Mouse (Mus musculus) megakaryocyte-erythroid progenitor cell, adult 5-6 weeks (primary cell): ENCODE results near the gene Foxl2. TPM values are rescaled to one million over a fixed set of nuclear protein-coding genes. Genes with fewer than 3 reads are reported as not detected.

Source experiments
- ATAC-seq: replicated peaks from 2 replicates; pipeline ENCODE4 v1.8.0; 2016; ENCODE audit warnings: mild to moderate bottlenecking, inconsistent platforms; ENCODE audit not compliant: severe bottlenecking, poor library complexity, low FRiP score, low TSS enrichment
- total RNA-seq, 2 experiments: library from RNA; stranded (forward) in 1 of 2; stranded (reverse) in 1 of 2; fragments of 200-1000, 215-1000 nt in 1 of 2; fragments of >200 nt in 1 of 2; fragmentation: Nextera tagmentation in 1 of 2; gene quantifications; 2 replicates each; pipeline ENCODE4 v1.2.3; 2014 to 2017

Foxl2 gene
- total RNA-seq, 2 experiments from 2014 or later, result not detected

GRCm38 (mm10) chr9:98960348-98960747 lies 5.3 kb downstream of the Foxl2 start:
- no peak for ATAC-seq

GRCm38 (mm10) chr9:98961591-98962477 lies 6.7 kb downstream of the Foxl2 start:
- ATAC-seq, result no peak

- no peak for ATAC-seq
Measured at GRCm38 (mm10) chr9:98962478-98963142, 7.5 kb downstream of the Foxl2 start.

DNA sequence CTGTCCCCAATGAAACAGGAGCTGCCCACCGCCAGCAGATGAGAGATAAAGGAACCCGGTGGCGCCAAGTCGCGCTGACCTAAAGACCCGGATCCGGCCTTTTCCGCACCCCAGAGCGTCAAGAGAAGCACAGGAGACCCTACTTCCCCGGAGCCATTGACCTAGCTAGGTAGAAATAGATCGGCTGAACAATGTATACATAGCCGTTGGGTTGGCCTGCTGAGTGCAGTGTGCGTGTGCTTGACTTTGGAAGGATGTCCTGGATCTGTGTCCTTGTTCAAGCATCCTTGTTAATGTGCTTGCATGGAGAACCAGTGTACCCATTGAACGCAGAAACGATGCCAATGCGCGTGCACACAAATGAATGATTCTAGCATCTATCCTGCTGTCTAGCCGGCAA lies 8.6 kb downstream of the Foxl2 start:
- ATAC-seq, result no peak

DNA sequence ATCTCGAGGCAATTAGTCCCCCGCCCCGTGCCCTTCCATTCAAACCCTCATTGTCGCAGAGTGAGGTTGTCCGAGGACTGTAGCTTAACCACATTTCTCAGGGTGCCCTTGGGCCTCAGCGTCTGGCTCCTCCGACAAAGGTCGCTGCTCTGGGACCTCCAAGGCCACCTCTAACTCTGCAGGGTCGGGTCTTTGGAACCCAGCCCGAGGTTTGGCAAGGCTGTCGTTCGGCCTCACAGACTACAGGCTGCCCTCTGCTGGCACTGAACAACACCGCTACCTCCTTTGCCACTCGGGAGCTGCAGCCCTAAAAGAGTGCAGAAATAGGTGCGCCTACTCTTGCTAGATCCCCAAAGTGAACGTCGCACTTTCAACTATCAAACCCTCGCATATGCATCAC lies 10.0 kb downstream of the Foxl2 start:
- ATAC-seq, result peak; percentile 70

DNA sequence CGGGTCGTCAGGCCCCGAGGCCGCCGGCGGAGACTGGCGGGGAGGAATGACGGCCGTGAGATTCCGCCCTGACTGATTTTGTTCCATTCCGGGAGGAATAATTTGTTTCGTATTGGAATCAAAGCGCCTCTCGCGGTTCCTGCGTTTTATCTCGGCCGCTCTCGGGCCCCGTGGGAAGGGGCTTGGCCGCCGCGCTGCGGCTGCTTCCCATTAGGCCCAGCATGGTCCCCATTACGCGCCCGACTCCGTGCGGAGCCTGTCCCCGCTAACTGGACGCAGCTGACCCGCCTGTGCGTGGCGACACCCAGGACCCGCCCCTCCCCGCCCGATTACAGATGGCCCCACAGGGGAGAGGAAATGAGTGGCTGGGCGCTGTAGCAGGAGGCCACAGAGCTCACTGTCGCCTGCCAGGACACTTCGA lies 18.0 kb downstream of the Foxl2 start:
- no peak for ATAC-seq

DNA sequence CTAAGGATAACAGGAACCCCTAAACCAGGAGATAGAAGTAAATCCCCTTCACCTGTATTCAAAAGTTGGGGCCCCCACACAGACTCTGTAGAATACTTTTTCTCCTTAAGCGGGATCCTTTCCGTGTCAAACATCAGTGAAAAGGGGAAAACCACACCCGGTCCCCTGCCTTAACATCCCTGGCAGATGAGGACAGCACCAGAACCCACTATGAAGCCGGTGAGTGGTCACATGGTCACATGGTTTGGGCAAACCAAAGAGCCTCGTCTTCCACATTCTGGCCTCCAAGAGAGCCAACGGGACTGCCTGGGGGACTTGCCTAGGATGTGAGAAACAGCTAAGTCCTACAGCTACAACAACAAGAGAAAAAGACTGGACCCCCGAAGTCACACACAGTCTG lies 18.5 kb downstream of the Foxl2 start:
- ATAC-seq, result no peak

DNA sequence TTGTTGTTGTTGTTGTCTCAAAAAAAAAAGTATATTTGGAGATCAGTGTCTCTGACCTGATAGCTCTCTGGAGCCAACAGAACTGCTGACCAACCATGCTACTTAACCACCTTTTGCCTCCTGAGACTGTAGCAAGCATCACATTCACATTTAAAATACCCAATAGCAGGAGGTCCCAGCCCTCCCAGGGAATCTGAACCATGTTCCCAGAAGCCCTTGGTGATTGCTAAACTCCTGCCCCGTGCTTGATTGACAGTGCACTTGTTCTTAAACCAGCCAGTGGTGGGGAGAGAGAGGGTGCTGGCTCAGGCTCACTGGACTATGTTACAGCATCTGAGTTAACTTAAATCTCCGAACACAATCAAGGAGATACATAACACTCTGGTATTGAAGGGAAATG lies 19.8 kb downstream of the Foxl2 start:
- ATAC-seq, result no peak

DNA sequence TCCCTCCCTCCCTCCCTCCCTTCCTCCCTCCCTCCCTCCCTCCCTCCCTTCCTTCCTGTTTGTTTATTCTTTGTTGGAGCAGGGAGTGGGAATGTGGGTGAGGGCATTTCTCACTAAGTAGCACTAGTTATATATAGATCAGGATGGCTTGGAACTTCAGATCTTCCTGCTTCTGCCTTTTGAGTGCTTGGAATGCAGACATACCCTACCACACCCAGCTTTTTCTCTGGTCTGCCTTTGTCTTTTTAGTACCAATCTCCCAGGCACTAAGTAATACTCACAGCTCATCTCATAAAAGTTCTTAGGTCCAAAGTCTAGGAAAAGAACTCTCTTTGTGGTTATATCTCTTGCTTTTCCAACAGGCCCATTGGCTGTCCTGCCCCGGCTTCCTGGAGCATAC lies 21.0 kb downstream of the Foxl2 start:
- no peak for ATAC-seq

DNA sequence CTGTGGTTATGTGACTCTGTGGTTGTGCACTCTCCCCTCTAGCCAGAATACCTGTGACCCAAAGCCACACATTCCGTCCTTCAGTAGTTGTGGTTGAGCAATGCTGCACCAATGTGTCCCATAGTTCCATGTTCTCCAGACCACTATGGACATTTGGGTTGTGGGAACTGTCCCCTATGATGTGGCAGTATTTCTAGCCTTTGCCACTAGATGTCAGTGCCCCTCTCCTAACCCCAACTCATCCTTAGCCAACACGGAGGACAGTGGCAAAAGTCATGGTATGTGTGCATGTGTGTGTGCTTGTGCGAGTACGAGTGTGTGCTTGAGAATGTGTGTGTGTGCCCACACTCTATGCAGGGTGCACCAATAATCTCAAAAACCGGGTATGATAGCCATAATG lies 21.4 kb downstream of the Foxl2 start:
- peak; percentile 53; the same call in 1 of the 2 replicates for ATAC-seq

- peak; percentile 93 for ATAC-seq
Measured at GRCm38 (mm10) chr9:98979431-98980416, 24.6 kb downstream of the Foxl2 start.

- peak; percentile 99 for ATAC-seq
Measured at GRCm38 (mm10) chr9:98985800-98986475, 30.9 kb downstream of the Foxl2 start, which contains the start of gene Faim. Gene Faim (plus strand): TSS chr9:98986373.

DNA sequence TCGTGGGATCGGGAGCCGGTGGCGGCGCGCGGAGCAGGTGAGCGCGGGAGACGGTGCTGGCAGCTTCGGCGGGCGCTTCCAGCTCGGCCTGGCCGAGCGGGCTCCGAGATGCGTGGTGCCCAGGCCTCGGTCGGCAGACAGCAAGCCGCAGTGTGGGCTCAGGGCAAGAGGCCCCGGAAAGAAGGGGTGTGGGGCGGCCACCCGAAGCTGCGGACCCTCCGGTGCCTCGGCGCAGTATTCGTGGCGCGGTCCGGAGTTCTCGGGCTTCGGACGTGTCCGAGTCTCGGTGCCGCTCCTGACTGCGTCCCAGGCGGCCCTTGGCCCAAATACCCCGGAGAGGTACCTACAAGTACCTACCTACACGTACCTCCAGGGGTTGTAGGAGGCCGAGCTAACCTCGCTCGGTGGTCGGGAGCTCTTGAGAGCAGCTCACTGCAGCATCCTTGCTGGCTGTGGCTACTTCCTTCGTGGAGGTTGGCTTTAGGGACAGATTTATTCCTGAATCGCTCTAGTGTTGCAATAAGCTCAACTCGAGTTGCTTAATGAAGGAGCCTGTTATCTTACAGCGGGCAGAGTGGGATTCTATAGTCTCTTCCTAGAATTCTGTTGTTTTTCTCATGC lies 31.5 kb downstream of the Foxl2 start:
- peak; percentile 3; the same call in 1 of the 2 replicates for ATAC-seq

DNA sequence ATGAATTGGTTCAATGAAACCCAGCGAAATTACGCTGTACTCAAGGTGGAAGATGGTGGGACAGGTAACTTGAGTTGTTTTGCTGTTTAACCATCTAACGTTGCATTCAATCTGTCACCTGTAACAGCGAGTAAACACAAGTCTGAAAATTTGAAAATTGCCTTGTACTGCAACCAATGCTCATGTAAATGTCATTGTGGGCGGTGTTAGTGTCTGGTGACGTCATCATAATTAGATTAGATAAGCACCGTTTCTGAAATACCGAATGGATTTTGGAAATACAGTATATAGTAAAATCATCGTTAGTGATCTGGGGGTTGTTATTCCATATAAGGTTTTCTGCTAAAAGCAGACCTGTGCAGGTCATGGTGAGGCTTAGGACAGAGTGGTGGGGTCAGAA lies 32.0 kb downstream of the Foxl2 start:
- ATAC-seq, result no peak

DNA sequence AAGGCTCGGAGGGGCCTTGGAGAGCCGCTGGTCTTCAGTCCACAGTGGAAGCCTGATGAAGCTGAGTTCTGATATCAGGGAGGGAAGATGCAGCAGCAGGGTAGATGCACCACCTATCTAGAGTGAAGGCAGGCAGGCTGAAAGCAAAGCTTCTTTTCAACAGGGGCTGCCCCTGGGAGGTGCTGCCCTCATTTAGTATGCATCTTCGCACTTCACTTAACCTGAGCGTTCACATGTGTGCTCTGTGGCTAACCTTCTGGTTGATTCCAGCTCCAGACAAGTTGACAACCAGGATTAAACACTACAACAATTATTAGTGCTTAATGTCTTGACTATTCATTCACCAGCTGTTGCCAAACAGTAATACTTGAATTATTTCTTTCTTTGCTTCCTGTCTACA lies 39.0 kb downstream of the Foxl2 start:
- no peak for ATAC-seq

- ATAC-seq, result peak; percentile 59
Measured at GRCm38 (mm10) chr9:98999881-99000339, 44.8 kb downstream of the Foxl2 start.

DNA sequence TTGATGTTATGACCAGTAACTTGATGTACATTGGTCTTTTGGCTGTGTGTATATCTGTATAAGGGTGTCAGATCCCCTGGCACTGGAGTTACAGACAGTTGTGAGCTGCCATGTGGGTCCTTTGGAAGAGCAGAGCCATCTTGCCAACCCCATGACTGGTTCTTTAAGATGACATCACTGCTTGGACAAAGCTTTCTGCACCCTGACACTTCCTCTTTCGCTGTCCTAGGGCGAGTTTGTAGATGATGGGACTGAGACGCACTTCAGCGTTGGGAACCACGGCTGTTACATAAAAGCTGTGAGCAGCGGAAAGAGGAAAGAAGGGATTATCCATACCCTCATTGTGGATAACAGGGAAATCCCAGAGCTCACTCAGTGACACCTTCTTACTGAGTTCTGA lies 46.2 kb downstream of the Foxl2 start:
- ATAC-seq, result no peak
